Mouse (Mus musculus): ENCODE results near the gene Rap1gap2.

Gene Rap1gap2

GRCm38 (mm10) chr11:74574768-74575434, 35.8 kb downstream of the Rap1gap2 start:
- no peak for DNase-seq

GRCm38 (mm10) chr11:74572459-74573061, 38.2 kb downstream of the Rap1gap2 start:
- no peak for DNase-seq

GRCm38 (mm10) chr11:74569735-74570134, 41.0 kb downstream of the Rap1gap2 start:
- DNase-seq, result no peak

GRCm38 (mm10) chr11:74568463-74568862, 42.3 kb downstream of the Rap1gap2 start:
- no peak for DNase-seq

DNA sequence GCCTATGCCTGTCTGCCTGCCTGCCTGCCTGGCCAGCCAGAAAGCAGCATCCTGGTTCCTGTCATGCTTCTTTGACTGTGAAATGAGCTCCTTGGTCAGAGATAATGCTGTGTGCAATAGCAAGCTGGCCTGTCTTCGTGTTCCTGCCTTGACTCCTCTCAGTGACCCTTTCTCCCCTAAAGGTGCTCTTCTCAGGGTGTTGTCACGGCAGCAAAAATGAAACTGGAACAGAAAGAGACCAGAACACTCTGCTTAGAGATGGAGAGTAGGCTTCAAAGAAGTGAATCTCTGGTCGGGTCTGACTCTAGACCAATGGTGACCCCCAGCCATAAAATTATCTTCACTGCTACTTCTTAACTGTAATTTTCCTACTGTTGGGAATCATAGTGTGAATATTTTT, 42.7 kb downstream of the Rap1gap2 start:
- no peak for DNase-seq

DNA sequence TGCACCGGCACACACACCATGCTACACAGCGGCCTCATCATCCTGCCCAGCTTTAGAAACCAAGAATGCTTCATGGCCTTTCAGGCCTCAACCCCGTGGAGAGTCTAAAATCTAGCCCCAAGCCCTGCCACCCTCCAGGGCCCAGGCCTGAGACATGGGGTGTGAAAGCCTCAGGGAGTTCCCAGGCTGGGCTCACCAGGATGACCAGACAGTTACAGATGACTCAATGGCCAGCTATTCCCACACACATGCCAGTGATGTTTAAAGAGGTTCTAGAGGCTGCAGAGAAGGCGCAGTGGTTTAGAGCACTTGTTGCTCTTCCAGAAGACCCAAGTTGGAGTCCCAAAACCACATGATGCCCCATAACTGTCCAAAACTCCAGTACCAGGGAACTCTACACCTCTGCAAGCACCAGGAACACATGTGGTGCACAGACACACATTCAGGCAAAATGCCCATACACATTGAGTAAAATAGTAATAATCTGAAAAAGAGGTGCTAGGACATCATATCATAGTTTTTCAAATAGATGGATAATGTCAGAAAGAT, 44.3 kb downstream of the Rap1gap2 start:
- DNase-seq, result no peak

DNA sequence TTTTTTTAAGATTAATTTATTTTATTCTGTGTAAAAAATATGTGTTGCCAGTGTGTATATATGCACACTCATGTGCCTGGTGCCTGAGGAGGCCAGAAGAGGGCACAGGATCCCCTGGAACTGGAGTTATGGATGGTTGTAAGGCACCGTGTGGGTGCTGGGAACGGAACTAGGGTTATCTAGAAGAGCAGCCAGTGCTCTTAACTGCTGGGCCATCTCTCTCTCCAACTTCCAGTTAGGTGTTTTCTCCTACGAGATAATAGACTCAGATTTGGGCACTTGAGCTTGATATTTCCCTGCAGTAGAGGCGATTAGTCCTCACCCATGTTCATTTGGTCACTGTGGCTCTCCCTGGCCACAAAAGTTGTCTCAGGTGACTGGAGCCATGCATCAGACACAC, 49.3 kb downstream of the Rap1gap2 start:
- DNase-seq, result no peak

- no peak for DNase-seq
These were observed 50.0 kb downstream of the Rap1gap2 start for GRCm38 (mm10) chr11:74560600-74561227.

DNA sequence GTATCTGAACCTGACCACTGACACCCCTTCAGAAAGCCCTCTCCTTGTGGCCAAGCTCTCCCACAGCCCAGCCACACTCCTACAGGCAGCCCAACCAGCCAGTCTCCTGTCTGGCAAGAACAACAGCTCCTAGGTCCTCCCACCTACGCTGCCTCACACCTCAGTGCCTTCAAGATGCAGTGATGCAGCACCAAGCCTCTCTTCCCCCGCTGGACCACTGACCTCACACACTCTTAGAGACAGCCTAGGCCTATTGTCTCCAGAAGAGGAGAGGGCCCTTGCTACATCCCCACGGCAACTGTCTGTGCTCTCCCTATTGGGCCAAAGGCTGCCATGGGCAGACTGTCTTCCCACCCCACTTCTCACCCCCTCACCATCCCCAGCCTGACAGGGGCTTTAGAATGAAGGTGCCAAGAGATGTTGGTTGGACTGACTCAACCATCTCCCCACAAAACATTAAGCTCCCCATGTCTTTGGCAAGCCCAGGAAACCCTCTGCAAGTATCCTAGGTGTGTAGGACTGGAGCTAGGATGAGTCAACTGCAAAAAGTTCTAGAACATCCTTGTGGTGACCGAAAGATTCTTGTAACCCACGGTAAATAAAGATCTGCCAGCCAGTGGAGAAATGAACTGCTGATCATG, 50.8 kb downstream of the Rap1gap2 start:
- DNase-seq, result no peak

GRCm38 (mm10) chr11:74558933-74559332, 51.8 kb downstream of the Rap1gap2 start:
- DNase-seq, result no peak

DNA sequence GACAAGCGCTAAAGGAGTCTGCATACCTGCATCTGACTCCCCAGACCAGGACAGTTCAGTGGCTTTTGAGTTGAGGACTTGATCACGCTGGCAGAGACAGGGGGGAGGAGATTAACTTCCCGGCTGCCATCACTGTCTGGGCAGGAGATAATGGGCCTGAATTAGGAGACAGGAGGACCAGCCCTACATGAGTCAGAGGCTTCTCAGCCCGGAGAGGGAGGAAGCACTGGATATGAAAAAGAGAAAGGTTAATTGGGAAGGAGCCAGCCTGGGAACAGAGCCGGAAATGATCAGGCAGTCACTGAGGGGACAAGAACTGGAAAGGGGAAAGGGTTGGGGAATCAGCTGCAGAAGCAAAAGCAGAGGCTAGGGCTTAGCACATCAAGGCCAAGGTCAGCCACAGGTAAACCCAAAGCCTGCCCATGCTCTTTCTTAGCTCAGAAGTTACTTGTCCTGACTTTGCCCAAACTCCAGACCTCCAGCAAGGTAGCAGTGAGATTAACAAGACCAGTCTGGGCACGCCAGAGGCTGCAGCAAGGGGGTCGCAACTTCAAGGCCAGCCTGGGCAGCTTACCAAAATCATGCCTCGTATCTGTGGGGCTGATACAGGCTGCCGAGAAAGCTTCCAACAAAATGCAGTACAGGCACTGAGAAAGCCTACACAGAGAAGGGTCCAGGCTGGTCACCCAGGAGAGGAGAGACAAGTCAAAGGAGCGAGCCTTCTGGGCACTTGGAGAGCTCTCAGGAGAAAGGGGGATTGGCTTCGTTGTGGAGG, 53.1 kb downstream of the Rap1gap2 start:
- DNase-seq, result no peak

DNA sequence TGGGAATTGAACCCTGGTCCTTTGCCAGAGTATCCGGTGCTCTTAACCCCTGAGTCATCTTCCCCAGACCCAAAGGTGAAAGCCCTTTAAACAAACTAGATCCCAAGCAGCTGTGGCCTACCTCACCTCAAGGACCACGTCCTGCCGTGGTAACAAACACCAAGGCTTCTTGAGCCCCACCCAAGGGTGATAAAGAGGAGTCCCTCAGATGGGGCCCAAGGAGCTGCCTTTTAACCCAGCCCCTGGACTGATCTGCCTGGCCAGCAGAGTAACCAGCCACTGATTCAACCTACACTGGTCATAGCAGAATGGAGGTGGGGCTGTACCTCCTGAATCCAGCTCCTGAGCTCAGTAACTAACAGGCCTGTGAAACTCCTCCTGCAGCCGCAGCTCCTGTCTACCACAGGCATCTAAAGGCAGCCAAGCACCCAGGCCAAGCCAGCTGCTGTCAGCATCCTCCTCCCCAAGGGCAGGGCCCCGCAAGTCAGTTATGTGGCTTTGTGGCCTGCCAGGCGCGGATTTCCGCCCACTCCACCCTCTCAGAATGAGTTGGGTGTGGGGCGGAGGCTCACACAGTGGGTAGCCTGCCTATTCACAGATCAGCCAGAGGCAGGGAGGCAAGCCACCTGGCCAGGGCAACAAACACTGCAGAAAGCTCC, 54.9 kb downstream of the Rap1gap2 start:
- DNase-seq, result no peak

GRCm38 (mm10) chr11:74554683-74555341, 55.9 kb downstream of the Rap1gap2 start:
- DNase-seq, result no peak

- no peak for DNase-seq
These were observed 59.1 kb downstream of the Rap1gap2 start for GRCm38 (mm10) chr11:74551568-74551967.

DNA sequence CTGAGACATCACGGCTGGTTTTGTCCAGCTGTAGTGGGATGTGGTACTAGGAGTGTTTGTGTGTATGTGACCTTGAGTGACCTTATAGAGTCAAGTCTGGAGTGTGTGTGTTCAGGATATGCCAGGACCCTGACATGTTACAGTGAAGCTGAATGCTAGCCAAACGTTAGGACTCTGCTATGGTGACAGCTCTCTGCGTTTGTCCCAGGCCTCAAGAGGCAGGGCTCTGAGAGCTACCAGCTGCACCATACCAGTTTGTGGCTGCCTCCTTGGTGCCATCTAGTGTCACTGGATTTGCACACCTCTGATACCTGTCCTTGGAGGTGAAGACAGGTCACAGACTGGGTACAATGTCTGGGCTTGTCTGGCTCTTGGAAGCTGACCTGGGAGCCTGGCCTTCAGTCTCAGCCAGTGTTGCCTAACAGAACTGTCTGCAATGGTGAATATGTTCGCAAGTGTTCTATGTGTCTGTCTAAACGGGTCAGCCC, 60.1 kb downstream of the Rap1gap2 start:
- no peak for DNase-seq

GRCm38 (mm10) chr11:74548781-74549382, 61.8 kb downstream of the Rap1gap2 start:
- no peak for DNase-seq

- peak; percentile 42 for DNase-seq
These were observed 63.6 kb downstream of the Rap1gap2 start for GRCm38 (mm10) chr11:74546933-74547694.

- DNase-seq, result peak; percentile 48
These were observed 64.5 kb downstream of the Rap1gap2 start for GRCm38 (mm10) chr11:74546165-74546564.

DNA sequence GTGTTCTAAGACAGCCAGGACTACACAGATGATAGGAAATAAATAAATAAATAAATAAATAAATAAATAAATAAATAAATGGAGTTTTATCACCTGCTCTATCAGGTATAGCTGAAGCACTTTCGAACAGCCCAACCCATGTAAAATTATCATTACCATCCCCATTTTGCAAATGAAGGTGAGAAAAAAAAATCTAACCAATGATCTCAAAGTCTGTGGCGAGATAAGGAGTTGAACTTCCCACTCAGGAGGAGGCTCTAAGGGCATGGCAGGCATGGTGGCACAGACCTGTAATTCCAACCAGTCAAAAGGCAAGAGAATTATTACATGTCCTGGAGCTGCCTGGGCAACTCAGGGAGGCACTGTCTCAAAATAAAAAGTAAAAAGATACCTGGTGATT, 65.2 kb downstream of the Rap1gap2 start:
- DNase-seq, result no peak

GRCm38 (mm10) chr11:74537352-74537751, 73.4 kb downstream of the Rap1gap2 start:
- DNase-seq, result no peak
